Mouse (Mus musculus) heart, adult 2 months (tissue): ENCODE measurements around the gene 4930412O13Rik. TPM values are rescaled to one million over a fixed set of nuclear protein-coding genes. Genes with fewer than 3 reads are reported as not detected.

ENCODE experiments used
- DNase-seq, 2 experiments: peaks; one replicate each; pipeline ENCODE4 v3.0.0; 2021
- H3K27ac ChIP-seq: fragments of 200-600 bp; 2 replicates; pipeline ENCODE4 v1.8.1; 2022
- H3K27me3 ChIP-seq: fragments of 200-500 bp; 2 replicates; pipeline ENCODE4 v1.6.1; 2012; ENCODE audit warnings: mild to moderate bottlenecking, low read length, inconsistent platforms, mixed read lengths; ENCODE audit not compliant: control insufficient read depth, insufficient read depth
- H3K36me3 ChIP-seq: fragments of 200-500 bp; 2 replicates; pipeline ENCODE4 v1.6.1; 2012; ENCODE audit warnings: low read length, inconsistent platforms; ENCODE audit not compliant: control insufficient read depth, insufficient read depth
- H3K4me1 ChIP-seq: fragments of 200-500 bp; 2 replicates; pipeline ENCODE4 v1.6.1; 2011; ENCODE audit warnings: low read length; ENCODE audit not compliant: control insufficient read depth, insufficient read depth
- H3K4me3 ChIP-seq: fragments of 200-600 bp; 2 replicates; pipeline ENCODE4 v1.8.1; 2022
- H3K79me2 ChIP-seq: fragments of 200-500 bp; replicated peaks from 2 replicates; pipeline ENCODE4 v1.6.1; 2012; ENCODE audit warnings: mild to moderate bottlenecking, inconsistent platforms, low read length, moderate library complexity, mixed read lengths; ENCODE audit not compliant: control insufficient read depth, insufficient read depth
- H3K9ac ChIP-seq: fragments of 200-500 bp; 2 replicates; pipeline ENCODE4 v1.6.1; 2012; ENCODE audit warnings: low read depth, mild to moderate bottlenecking, control low read depth, inconsistent platforms, low read length, mixed read lengths
- CTCF ChIP-seq: fragments of 200-600 bp; IDR thresholded peaks from 2 replicates; pipeline ENCODE4 v1.8.1; 2022; ENCODE audit warnings: antibody characterized with exemption, mild to moderate bottlenecking, moderate library complexity
- EP300 ChIP-seq: fragments of 200-500 bp; IDR thresholded peaks from 2 replicates; pipeline ENCODE4 v1.6.1; 2011; ENCODE audit warnings: low read depth, low read length, control low read depth; ENCODE audit not compliant: insufficient read depth
- POLR2A ChIP-seq: fragments of 200-500 bp; IDR thresholded peaks from 2 replicates; pipeline ENCODE4 v1.6.1; 2011; ENCODE audit warnings: mild to moderate bottlenecking, low read depth, low read length, control low read depth; ENCODE audit not compliant: insufficient read depth
- WGBS: fragments of 180-500 bp; shearing (Covaris S2); methylation state at CpG from one replicate; pipeline ENCODE4 v1.1.7; 2018; 5-methylcytosine and 5-hydroxymethylcytosine counted together
- intact Hi-C: fragments of 180-260 bp; cut with DNase I; formaldehyde crosslinking; loops from one replicate; pipeline ENCODE4 v1.15.1; 2025
- polyA plus RNA-seq: library from polyadenylated mRNA; depleted of rRNA; stranded (reverse); fragments of >200 nt; gene quantifications from 2 replicates; pipeline ENCODE4 v1.2.3, GENCODE M21; 2012
- total RNA-seq, 2 experiments: library from RNA; stranded (reverse); gene quantifications; 2 replicates each; pipeline ENCODE4 v1.2.3; 2021

4930412O13Rik gene
- total and polyA plus RNA-seq, 3 experiments: not detected

DNA sequence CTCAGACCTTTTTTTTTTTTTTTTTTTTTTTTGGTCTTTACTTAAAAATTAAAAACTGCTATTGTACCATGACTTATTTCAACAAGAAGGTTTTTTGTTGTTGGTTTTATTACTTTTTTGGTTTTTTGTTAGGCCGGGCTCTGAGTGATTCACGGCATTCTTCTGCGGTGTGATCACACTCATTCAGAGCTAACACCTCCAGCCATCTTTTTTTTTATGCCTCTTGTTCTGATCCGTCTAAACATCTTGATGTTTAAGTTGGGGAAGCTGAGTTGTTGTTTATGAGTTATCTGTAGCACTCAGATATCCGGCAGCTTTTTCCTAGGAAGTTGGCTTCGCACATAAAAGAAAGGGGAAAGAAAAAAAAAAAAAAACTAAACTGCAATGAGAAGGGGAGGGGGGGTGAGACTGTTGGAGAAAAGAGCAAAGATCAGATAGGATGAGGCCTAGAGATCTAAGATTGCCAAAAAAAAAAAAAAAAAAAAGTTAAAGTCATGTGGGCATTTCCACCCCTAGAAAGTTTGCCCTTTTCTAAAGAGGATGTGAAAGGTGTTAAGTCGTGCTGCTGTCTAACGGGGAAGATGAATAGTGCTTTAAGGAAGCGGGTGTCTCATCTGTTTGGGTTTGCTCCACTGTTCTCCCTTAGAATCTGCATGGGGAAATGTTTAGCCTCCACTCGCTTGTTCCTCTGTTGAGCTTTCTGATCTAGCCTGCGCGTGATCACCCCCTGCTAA is 13.8 kb upstream of the 4930412O13Rik start:
- H3K27ac ChIP-seq: no peak overlapping the region
- WGBS: 49% methylated on average over 12 of the region's 12 CpGs
- H3K4me1 ChIP-seq: no peaks in the 10 kb centered on the region
- no peak for TF ChIP-seq POLR2A
- no peak for TF ChIP-seq CTCF
- TF ChIP-seq EP300: no peak
- H3K36me3 ChIP-seq: no peaks in the 10 kb centered on the region
- no peak overlapping the region for H3K9ac ChIP-seq
- intact Hi-C loops: no loop called here
- no peak overlapping the region for H3K4me3 ChIP-seq
- DNase-seq: no peak
- no peaks in the 10 kb centered on the region for H3K79me2 ChIP-seq
- peaks cover 1% of the 10 kb centered on the region; the same call in 1 of the 2 replicates for H3K27me3 ChIP-seq

GRCm38 (mm10) chr2:9871141-9871716 is 9.8 kb upstream of the 4930412O13Rik start:
- no peak for DNase-seq
- H3K36me3 ChIP-seq: no peaks in the 10 kb centered on the region
- intact Hi-C loops: no loop called here
- no peak overlapping the region for H3K27ac ChIP-seq
- no peaks in the 10 kb centered on the region for H3K4me1 ChIP-seq
- H3K79me2 ChIP-seq: no peaks in the 10 kb centered on the region
- H3K9ac ChIP-seq: no peak overlapping the region
- H3K27me3 ChIP-seq: peaks cover 5% of the 10 kb centered on the region
- WGBS: 48% methylated on average over 4 of the region's 4 CpGs
- H3K4me3 ChIP-seq: no peak overlapping the region
- TF ChIP-seq EP300 (no peak), POLR2A (no peak), CTCF (no peak)

DNA sequence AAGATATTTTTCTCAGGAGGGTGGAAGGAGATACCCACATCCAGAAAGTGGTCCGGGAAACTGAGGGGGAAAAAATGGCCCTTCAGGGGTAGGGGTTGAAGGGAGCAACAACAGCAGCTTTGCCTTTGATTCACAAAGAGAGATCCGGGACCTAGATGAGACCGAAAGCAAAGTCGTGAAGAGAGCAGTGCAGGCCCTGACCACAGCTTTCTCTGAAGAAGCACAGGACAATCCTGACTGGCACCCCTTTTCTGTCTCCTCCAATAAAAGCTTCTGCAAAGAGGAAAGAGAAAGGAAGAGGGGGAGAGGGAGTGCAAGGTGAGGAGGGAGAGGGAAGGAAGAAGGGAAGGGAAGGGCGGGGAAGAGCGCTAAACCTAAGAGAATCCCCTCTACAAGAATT is 9.3 kb upstream of the 4930412O13Rik start:
- H3K36me3 ChIP-seq: no peaks in the 10 kb centered on the region
- no peaks in the 10 kb centered on the region for H3K79me2 ChIP-seq
- H3K9ac ChIP-seq: no peak overlapping the region
- no peak overlapping the region for H3K4me3 ChIP-seq
- WGBS: 66% methylated on average over 6 of the region's 6 CpGs
- no peaks in the 10 kb centered on the region for H3K4me1 ChIP-seq
- intact Hi-C loops: no loop called here
- DNase-seq: no peak
- peaks cover 5% of the 10 kb centered on the region for H3K27me3 ChIP-seq
- no peak overlapping the region for H3K27ac ChIP-seq
- TF ChIP-seq EP300: no peak
- no peak for TF ChIP-seq CTCF
- no peak for TF ChIP-seq POLR2A

GRCm38 (mm10) chr2:9872682-9873081 is 8.4 kb upstream of the 4930412O13Rik start:
- Histone ChIP-seq H3K27ac (no peak overlapping the region), H3K79me2 (no peaks in the 10 kb centered on the region), H3K4me1 (no peaks in the 10 kb centered on the region), H3K36me3 (no peaks in the 10 kb centered on the region), H3K4me3 (no peak overlapping the region), H3K27me3 (peaks cover 9% of the 10 kb centered on the region), H3K9ac (no peak overlapping the region)
- DNase-seq: no peak
- WGBS: 41% methylated on average over 12 of the region's 12 CpGs
- TF ChIP-seq POLR2A (no peak), EP300 (no peak), CTCF (no peak)
- intact Hi-C loops: no loop called here

- 78% methylated on average over 2 of the region's 2 CpGs for WGBS
- intact Hi-C loops: no loop called here
- Histone ChIP-seq H3K36me3 (no peaks in the 10 kb centered on the region), H3K27ac (no peak overlapping the region), H3K27me3 (peaks cover 9% of the 10 kb centered on the region), H3K4me1 (no peaks in the 10 kb centered on the region), H3K4me3 (no peak overlapping the region), H3K79me2 (no peaks in the 10 kb centered on the region), H3K9ac (no peak overlapping the region)
- TF ChIP-seq CTCF: no peak
- TF ChIP-seq EP300: no peak
- TF ChIP-seq POLR2A: no peak
- DNase-seq: no peak
These were observed 7.3 kb upstream of the 4930412O13Rik start for GRCm38 (mm10) chr2:9873757-9874156.
